Mouse (Mus musculus) liver, embryonic 14.5 days (tissue): Measurements from ENCODE around the gene Rundc3a. TPM values are rescaled to one million over a fixed set of nuclear protein-coding genes. Genes with fewer than 3 reads are reported as not detected.

Experiments
- ATAC-seq: fragments of 200-750 bp; cut with Nextera tagmentation; 2 replicates; pipeline ENCODE4 v1.8.0; 2017; ENCODE audit warnings: moderate number of reproducible peaks, mild to moderate bottlenecking, moderate library complexity; ENCODE audit not compliant: insufficient read depth
- DNase-seq, 3 experiments: peaks; one replicate each; pipeline ENCODE4 v3.0.0-alpha.2; 2012 to 2013; ENCODE audit warnings: low read depth in 3 of 3, low spot score in 3 of 3
- H3K27ac ChIP-seq: fragments of 300-500 bp; sonication (generic); 2 replicates; pipeline ENCODE4 v1.5.1; 2014; ENCODE audit warnings: moderate library complexity, mild to moderate bottlenecking, control low read depth, inconsistent platforms
- H3K27me3 ChIP-seq: fragments of 300-500 bp; sonication (generic); 2 replicates; pipeline ENCODE4 v1.6.1; 2014; ENCODE audit warnings: mild to moderate bottlenecking, low read length, moderate library complexity; ENCODE audit not compliant: control insufficient read depth, insufficient read depth
- H3K36me3 ChIP-seq: fragments of 300-500 bp; sonication (generic); replicated peaks from 2 replicates; pipeline ENCODE4 v1.6.1; 2014; ENCODE audit warnings: low read depth; ENCODE audit not compliant: control insufficient read depth, insufficient read depth
- H3K4me1 ChIP-seq, 2 experiments: fragments of 200-500 bp in 1 of 2; fragments of 300-500 bp in 1 of 2; sonication (generic) in 1 of 2; replicated peaks; 2 replicates each; pipeline ENCODE4 v1.6.1; 2012 to 2014; ENCODE audit warnings: antibody characterized with exemption in 1 of 2, inconsistent platforms in 1 of 2, low read length in 1 of 2; ENCODE audit not compliant: control insufficient read depth in 2 of 2, insufficient read depth in 2 of 2
- H3K4me2 ChIP-seq: fragments of 300-500 bp; sonication (generic); 2 replicates; pipeline ENCODE4 v1.6.1; 2014; ENCODE audit warnings: low read depth, mild to moderate bottlenecking, control low read depth, moderate library complexity
- H3K4me3 ChIP-seq, 2 experiments: fragments of 200-500 bp in 1 of 2; fragments of 300-500 bp in 1 of 2; sonication (generic) in 1 of 2; 2 replicates each; pipeline ENCODE4 v1.5.1; 2012 to 2014; ENCODE audit warnings: low read depth in 2 of 2, low read length in 2 of 2, mild to moderate bottlenecking in 2 of 2, control low read depth in 1 of 2, inconsistent platforms in 1 of 2, moderate library complexity in 1 of 2; ENCODE audit not compliant: insufficient read depth in 1 of 2
- H3K9ac ChIP-seq: fragments of 300-500 bp; sonication (generic); replicated peaks from 2 replicates; pipeline ENCODE4 v1.6.1; 2014; ENCODE audit warnings: mild to moderate bottlenecking, control low read depth, moderate library complexity
- H3K9me3 ChIP-seq: fragments of 300-500 bp; sonication (generic); 2 replicates; pipeline ENCODE4 v1.6.1; 2016; ENCODE audit warnings: low read length, mixed read lengths; ENCODE audit not compliant: control insufficient read depth
- CTCF ChIP-seq: IDR thresholded peaks from 2 replicates; pipeline ENCODE4 v1.5.1; 2016; ENCODE audit warnings: antibody characterized with exemption, low read depth, control low read depth
- EP300 ChIP-seq: IDR thresholded peaks from 2 replicates; pipeline ENCODE4 v1.6.1; 2016; ENCODE audit warnings: antibody characterized with exemption, low read depth
- WGBS: fragments of 180-500 bp; shearing (Covaris S2); extraction: QIAGEN DNeasy Blood & Tissue Kit; methylation state at CpG from one replicate; pipeline ENCODE4 v1.1.7; 2014; ENCODE audit not compliant: insufficient replicate concordance; 5-methylcytosine and 5-hydroxymethylcytosine counted together
- polyA plus RNA-seq, 2 experiments: library from polyadenylated mRNA; depleted of rRNA in 1 of 2; stranded (reverse) in 1 of 2; unstranded in 1 of 2; fragments of >200 nt; fragmentation: Nextera tagmentation in 1 of 2; extraction: Ambion mirVana in 1 of 2; gene quantifications; 2 replicates each; pipeline versions ENCODE4 v1.2.1 to v1.2.3; 2012 to 2014

Rundc3a gene
- polyA plus RNA-seq, 2 experiments, result 1.0 to 1.4 TPM

- Histone ChIP-seq H3K36me3 (no peaks in the 10 kb centered on the region), H3K4me1 (0 out of 4 replicates have a peak, but pooled peaks cover 0 to 3% of the 10 kb centered on the region in 2 experiments), H3K4me2 (no peak overlapping the region), H3K27ac (no peak overlapping the region), H3K4me3 (no peak overlapping the region), H3K9me3 (no peaks in the 10 kb centered on the region), H3K9ac (no peak overlapping the region), H3K27me3 (peaks cover 23% of the 10 kb centered on the region)
- no peak for ATAC-seq
- TF ChIP-seq EP300 (no peak), CTCF (no peak)
- 74% methylated on average over 10 of the region's 10 CpGs for WGBS
- no peak for DNase-seq
These were observed 43.2 kb downstream of the Rundc3a start for GRCm38 (mm10) chr11:102436471-102436790.

- DNase-seq, result no peak
- peaks cover 23% of the 10 kb centered on the region for H3K27me3 ChIP-seq
These were observed 44.2 kb downstream of the Rundc3a start for GRCm38 (mm10) chr11:102437120-102438061.

GRCm38 (mm10) chr11:102438212-102439092 is 45.2 kb downstream of the Rundc3a start:
- WGBS, result 25% methylated on average over 74 of the region's 77 CpGs
- Histone ChIP-seq H3K4me2 (peak overlapping the region; percentile 65), H3K27me3 (peaks cover 23% of the 10 kb centered on the region), H3K9me3 (no peaks in the 10 kb centered on the region), H3K4me1 (no peaks in the 10 kb centered on the region), H3K4me3 (peak overlapping the region; percentile 34 to 40; a peak in 3 of 4 replicates), H3K36me3 (no peaks in the 10 kb centered on the region), H3K27ac (no peak overlapping the region), H3K9ac (no peak overlapping the region)
- no peak for TF ChIP-seq EP300
- TF ChIP-seq CTCF, result peak; percentile 88
- ATAC-seq (no peak), DNase-seq (no peak)

More at GRCm38 (mm10) chr11:102437120-102438061, 44.2 kb downstream of the Rundc3a start:
- Histone ChIP-seq H3K4me1 (no peaks in the 10 kb centered on the region), H3K9ac (no peak overlapping the region), H3K4me3 (peak overlapping the region; percentile 36 to 40), H3K4me2 (peak overlapping the region; percentile 65), H3K36me3 (no peaks in the 10 kb centered on the region), H3K27ac (no peak overlapping the region), H3K9me3 (no peaks in the 10 kb centered on the region)
- TF ChIP-seq CTCF (peak; percentile 32; the same call in 1 of the 2 replicates), EP300 (no peak)
- no peak for ATAC-seq
- 30% methylated on average over 87 of the region's 87 CpGs for WGBS

GRCm38 (mm10) chr11:102439093-102440082 is 46.2 kb downstream of the Rundc3a start:
- H3K9me3 ChIP-seq, result no peaks in the 10 kb centered on the region
- H3K36me3 ChIP-seq, result no peaks in the 10 kb centered on the region
- ATAC-seq, result no peak
- no peak overlapping the region for H3K27ac ChIP-seq
- no peak overlapping the region for H3K9ac ChIP-seq
- H3K4me1 ChIP-seq, result no peaks in the 10 kb centered on the region
- H3K27me3 ChIP-seq, result peaks cover 23% of the 10 kb centered on the region
- TF ChIP-seq EP300 (no peak), CTCF (no peak)
- 71% methylated on average over 14 of the region's 14 CpGs for whole genome bisulfite sequencing
- no peak for DNase-seq
- H3K4me3 ChIP-seq, result no peak overlapping the region
- no peak overlapping the region for H3K4me2 ChIP-seq
